Mouse (Mus musculus): ENCODE measurements around the gene 2610021A01Rik. TPM values are rescaled to one million over a fixed set of nuclear protein-coding genes. Genes with fewer than 3 reads are reported as not detected.
"Not testable (repeated sequence)": the region's sequence is repeated elsewhere in the genome, so short reads cannot be mapped to it uniquely, and the experiment has no call there.

The 2610021A01Rik gene
- polyA plus RNA-seq (2012; ENCODE audit: insufficient read depth, insufficient read length, missing spikeins): 6.7 and 9.9 TPM in 2 replicates

- peak within 1 kb of the TSS; percentile 97 for H3K4me3 ChIP-seq (ENCODE audit: insufficient read depth, low read length)
- H3K4me1 ChIP-seq (ENCODE audit: control insufficient read depth, insufficient read depth, low read length): peaks cover 7% of the 10 kb centered on the region
- TF ChIP-seq POLR2A (IDR thresholded peaks at IDR 0.05; ENCODE audit: borderline replicate concordance, low read depth, low read length) (no peak), CTCF (IDR thresholded peaks at IDR 0.05; ENCODE audit: low read depth, low read length) (no peak)
- peak within 1 kb of the TSS; percentile 24 for H3K27ac ChIP-seq (ENCODE audit: insufficient read depth, low read depth, low read length)
These were observed at the start of gene 2610021A01Rik for GRCm38 (mm10) chr7:41599034-41599813. Gene 2610021A01Rik (plus strand): TSS chr7:41599230.

DNA sequence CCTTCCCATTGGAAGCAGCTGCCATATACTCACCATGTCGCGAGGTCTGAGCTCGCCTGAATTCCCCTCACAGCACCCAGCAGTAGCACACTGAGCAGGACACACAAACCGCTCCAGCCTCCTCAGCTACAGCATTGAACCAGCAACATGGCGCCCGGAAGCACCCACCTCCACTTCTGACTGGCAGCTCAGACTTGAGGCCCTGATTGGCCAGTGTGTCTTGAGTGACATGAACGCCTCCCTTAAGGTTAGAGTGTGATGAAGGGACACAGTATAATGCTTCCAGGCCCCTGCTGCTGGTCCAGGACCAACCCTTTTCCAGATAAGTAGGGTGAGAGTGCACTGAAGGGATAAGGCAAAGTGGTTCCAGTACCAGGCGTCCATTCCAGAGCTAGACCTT, 38.3 kb upstream of the 2610021A01Rik start:
- no peak overlapping the region for H3K27ac ChIP-seq (ENCODE audit: insufficient read depth, low read depth, low read length)
- TF ChIP-seq POLR2A (IDR thresholded peaks at IDR 0.05; ENCODE audit: borderline replicate concordance, low read depth, low read length) (no peak), CTCF (IDR thresholded peaks at IDR 0.05; ENCODE audit: low read depth, low read length) (no peak)
- H3K4me1 ChIP-seq (ENCODE audit: control insufficient read depth, insufficient read depth, low read length): no peaks in the 10 kb centered on the region
- H3K4me3 ChIP-seq (ENCODE audit: insufficient read depth, low read length): no peak overlapping the region

DNA sequence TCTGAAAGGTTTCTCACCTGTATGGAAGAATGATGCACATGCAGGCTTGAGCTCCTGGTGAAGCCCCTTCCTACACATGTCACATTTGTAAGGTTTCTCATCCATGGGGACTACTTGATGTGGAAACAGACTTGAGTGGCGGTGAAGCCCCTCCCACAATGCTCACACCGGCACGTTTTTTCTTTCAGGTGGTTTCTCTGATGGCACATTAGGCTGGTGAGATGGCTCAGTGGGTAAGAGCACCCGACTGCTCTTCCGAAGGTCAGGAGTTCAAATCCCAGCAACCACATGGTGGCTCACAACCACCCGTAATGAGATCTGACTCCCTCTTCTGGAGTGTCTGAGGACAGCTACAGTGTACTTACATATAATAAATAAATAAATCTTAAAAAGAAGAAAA, 25.5 kb upstream of the 2610021A01Rik start, which contains the start of gene Gm6871:
TSS of gene Gm6871 (minus strand) at position 101 of the 400 bp plus-strand sequence.
- H3K27ac ChIP-seq (ENCODE audit: insufficient read depth, low read depth, low read length); H3K4me1 ChIP-seq (ENCODE audit: control insufficient read depth, insufficient read depth, low read length); H3K4me3 ChIP-seq (ENCODE audit: insufficient read depth, low read length): not testable (repeated sequence)

- Histone ChIP-seq H3K27ac (ENCODE audit: insufficient read depth, low read depth, low read length) (no peak overlapping the region), H3K4me1 (ENCODE audit: control insufficient read depth, insufficient read depth, low read length) (no peaks in the 10 kb centered on the region), H3K4me3 (ENCODE audit: insufficient read depth, low read length) (no peak overlapping the region)
- TF ChIP-seq POLR2A (IDR thresholded peaks at IDR 0.05; ENCODE audit: borderline replicate concordance, low read depth, low read length) (no peak), CTCF (IDR thresholded peaks at IDR 0.05; ENCODE audit: low read depth, low read length) (no peak)
These were observed 21.1 kb upstream of the 2610021A01Rik start for GRCm38 (mm10) chr7:41577956-41578355.

DNA sequence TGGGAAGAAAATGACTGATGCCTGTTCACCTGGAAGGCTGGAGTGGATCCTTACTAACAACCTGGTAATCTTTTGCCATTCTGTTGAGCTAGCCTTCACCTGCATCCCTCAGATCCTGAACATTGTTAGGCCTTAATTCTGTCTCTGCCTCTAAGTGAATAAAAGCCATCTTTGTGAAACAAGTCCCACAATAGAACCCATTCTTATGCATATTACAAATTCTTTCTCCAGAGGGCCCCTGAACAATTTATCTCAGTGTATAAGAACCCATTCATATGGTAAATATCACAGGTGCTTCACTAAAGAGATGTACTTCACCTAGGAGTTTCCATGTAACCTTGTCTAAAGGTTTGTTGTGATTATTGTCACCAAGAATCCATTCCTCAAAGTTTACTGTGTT, 17.0 kb upstream of the 2610021A01Rik start:
- TF ChIP-seq CTCF (IDR thresholded peaks at IDR 0.05; ENCODE audit: low read depth, low read length): no peak
- no peak for TF ChIP-seq POLR2A (IDR thresholded peaks at IDR 0.05; ENCODE audit: borderline replicate concordance, low read depth, low read length)
- H3K27ac ChIP-seq (ENCODE audit: insufficient read depth, low read depth, low read length): no peak overlapping the region
- H3K4me3 ChIP-seq (ENCODE audit: insufficient read depth, low read length): no peak overlapping the region
- H3K4me1 ChIP-seq (ENCODE audit: control insufficient read depth, insufficient read depth, low read length): no peaks in the 10 kb centered on the region

- H3K4me1 ChIP-seq (ENCODE audit: control insufficient read depth, insufficient read depth, low read length); H3K27ac ChIP-seq (ENCODE audit: insufficient read depth, low read depth, low read length); H3K4me3 ChIP-seq (ENCODE audit: insufficient read depth, low read length): not testable (repeated sequence)
These were observed 11.2 kb upstream of the 2610021A01Rik start for GRCm38 (mm10) chr7:41587831-41588230.

GRCm38 (mm10) chr7:41598615-41599014, 415 bp upstream of the 2610021A01Rik start:
- H3K4me1 ChIP-seq (ENCODE audit: control insufficient read depth, insufficient read depth, low read length): peaks cover 7% of the 10 kb centered on the region
- TF ChIP-seq CTCF (IDR thresholded peaks at IDR 0.05; ENCODE audit: low read depth, low read length) (no peak), POLR2A (IDR thresholded peaks at IDR 0.05; ENCODE audit: borderline replicate concordance, low read depth, low read length) (no peak)
- no peak overlapping the region for H3K27ac ChIP-seq (ENCODE audit: insufficient read depth, low read depth, low read length)
- H3K4me3 ChIP-seq (ENCODE audit: insufficient read depth, low read length): peak overlapping the region; percentile 97

DNA sequence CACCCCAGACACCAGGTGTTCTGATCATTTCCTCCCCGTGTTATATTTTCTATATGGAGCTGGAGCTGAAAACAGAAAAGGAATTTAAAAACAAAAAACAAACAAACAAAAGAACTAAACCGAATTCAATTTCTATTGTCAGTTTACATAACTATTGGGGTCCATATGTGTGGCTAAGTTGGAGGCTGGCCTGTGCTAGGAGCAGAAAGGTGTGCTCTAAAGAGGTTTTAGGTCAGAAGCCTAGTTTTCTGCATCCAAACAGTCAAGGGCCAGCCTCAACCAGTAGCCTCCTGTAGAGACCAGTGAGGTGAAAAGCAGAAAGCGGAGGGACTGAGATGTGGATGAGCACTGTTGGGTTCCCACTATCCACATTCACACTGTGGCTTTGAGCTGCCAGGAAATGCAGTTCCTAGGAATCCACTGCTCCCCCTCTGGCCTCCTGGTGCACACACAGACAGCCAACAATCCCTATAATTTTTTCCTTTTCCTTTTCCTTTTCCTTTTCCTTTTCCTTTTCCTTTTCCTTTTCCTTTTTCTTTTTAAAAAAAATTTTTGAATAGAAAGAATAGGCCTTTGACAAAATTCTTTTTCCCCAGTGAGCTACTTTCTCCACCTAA, 1.0 kb downstream of the 2610021A01Rik start:
- TF ChIP-seq POLR2A (IDR thresholded peaks at IDR 0.05; ENCODE audit: borderline replicate concordance, low read depth, low read length): no peak
- no peak for TF ChIP-seq CTCF (IDR thresholded peaks at IDR 0.05; ENCODE audit: low read depth, low read length)
- peak overlapping the region; percentile 97 for H3K4me3 ChIP-seq (ENCODE audit: insufficient read depth, low read length)
- H3K4me1 ChIP-seq (ENCODE audit: control insufficient read depth, insufficient read depth, low read length): peaks cover 7% of the 10 kb centered on the region
- no peak overlapping the region for H3K27ac ChIP-seq (ENCODE audit: insufficient read depth, low read depth, low read length)

- Histone ChIP-seq H3K4me3 (ENCODE audit: insufficient read depth, low read length) (no peak overlapping the region), H3K27ac (ENCODE audit: insufficient read depth, low read depth, low read length) (no peak overlapping the region), H3K4me1 (ENCODE audit: control insufficient read depth, insufficient read depth, low read length) (peaks cover 3% of the 10 kb centered on the region; the same call in 1 of the 2 replicates)
- TF ChIP-seq CTCF (IDR thresholded peaks at IDR 0.05; ENCODE audit: low read depth, low read length): no peak
- no peak for TF ChIP-seq POLR2A (IDR thresholded peaks at IDR 0.05; ENCODE audit: borderline replicate concordance, low read depth, low read length)
These were observed 12.6 kb downstream of the 2610021A01Rik start for GRCm38 (mm10) chr7:41611654-41612053.

GRCm38 (mm10) chr7:41616241-41616640, 17.2 kb downstream of the 2610021A01Rik start:
- not testable (repeated sequence) for H3K27ac ChIP-seq (ENCODE audit: insufficient read depth, low read depth, low read length); H3K4me1 ChIP-seq (ENCODE audit: control insufficient read depth, insufficient read depth, low read length); H3K4me3 ChIP-seq (ENCODE audit: insufficient read depth, low read length)

Measured in bone marrow macrophage, adult 2 months (primary cell).